Mouse (Mus musculus) kidney, embryonic 15.5 days (tissue): ENCODE measurements around the gene Marc1. TPM values are rescaled to one million over a fixed set of nuclear protein-coding genes. Genes with fewer than 3 reads are reported as not detected.

ENCODE experiments used
- ATAC-seq: fragments of 200-750 bp; cut with Nextera tagmentation; replicated peaks from 2 replicates; pipeline ENCODE4 v1.8.0; 2017; ENCODE audit warnings: moderate TSS enrichment; ENCODE audit not compliant: low FRiP score
- H3K27ac ChIP-seq: fragments of 300-500 bp; sonication (generic); 2 replicates; pipeline ENCODE4 v1.5.1; 2015; ENCODE audit warnings: mild to moderate bottlenecking, inconsistent platforms
- H3K27me3 ChIP-seq: fragments of 300-500 bp; sonication (generic); 2 replicates; pipeline ENCODE4 v1.6.1; 2015; ENCODE audit warnings: inconsistent platforms
- H3K36me3 ChIP-seq: fragments of 300-500 bp; sonication (generic); 2 replicates; pipeline ENCODE4 v1.6.1; 2015; ENCODE audit warnings: inconsistent platforms
- H3K4me1 ChIP-seq: fragments of 300-500 bp; sonication (generic); 2 replicates; pipeline ENCODE4 v1.6.1; 2015; ENCODE audit warnings: inconsistent platforms
- H3K4me2 ChIP-seq: fragments of 300-500 bp; sonication (generic); 2 replicates; pipeline ENCODE4 v1.6.1; 2015; ENCODE audit warnings: moderate library complexity, mild to moderate bottlenecking, inconsistent platforms
- H3K4me3 ChIP-seq: fragments of 300-500 bp; sonication (generic); replicated peaks from 2 replicates; pipeline ENCODE4 v1.5.1; 2015; ENCODE audit warnings: mild to moderate bottlenecking, inconsistent platforms
- H3K9ac ChIP-seq: fragments of 300-500 bp; sonication (generic); 2 replicates; pipeline ENCODE4 v1.6.1; 2015; ENCODE audit warnings: mild to moderate bottlenecking, inconsistent platforms
- H3K9me3 ChIP-seq: fragments of 300-500 bp; sonication (generic); replicated peaks from 2 replicates; pipeline ENCODE4 v1.6.1; 2016; ENCODE audit warnings: inconsistent platforms
- WGBS: fragments of 180-500 bp; shearing (Covaris S2); methylation state at CpG from one replicate; pipeline ENCODE4 v1.1.7; 2015; ENCODE audit warnings: mixed read lengths; 5-methylcytosine and 5-hydroxymethylcytosine counted together
- polyA plus RNA-seq: library from polyadenylated mRNA; unstranded; fragments of >200 nt; fragmentation: Nextera tagmentation; extraction: Ambion mirVana; gene quantifications from 2 replicates; pipeline ENCODE4 v1.2.1, GENCODE M21; 2015

Marc1 gene
- polyA plus RNA-seq, 1 experiment from 2014 or later = 0.61 TPM

- H3K9ac ChIP-seq = no peak overlapping the region
- no peak overlapping the region for H3K27ac ChIP-seq
- no peak overlapping the region for H3K4me2 ChIP-seq
- peaks cover 6% of the 10 kb centered on the region; the same call in 1 of the 2 replicates for H3K4me1 ChIP-seq
- 44% methylated on average over 10 of the region's 10 CpGs for WGBS
- no peak overlapping the region for H3K4me3 ChIP-seq
- peak; percentile 28 for ATAC-seq
- peaks cover 53% of the 10 kb centered on the region for H3K27me3 ChIP-seq
- no peaks in the 10 kb centered on the region for H3K9me3 ChIP-seq
- no peaks in the 10 kb centered on the region for H3K36me3 ChIP-seq
Measured at GRCm38 (mm10) chr1:184781286-184782160, 29.6 kb downstream of the Marc1 start.

- ATAC-seq = no peak
- Histone ChIP-seq H3K27me3 (peaks cover 76% of the 10 kb centered on the region), H3K4me2 (no peak overlapping the region), H3K4me1 (peaks cover 9% of the 10 kb centered on the region; the same call in 1 of the 2 replicates), H3K27ac (no peak overlapping the region), H3K36me3 (no peaks in the 10 kb centered on the region), H3K9ac (no peak overlapping the region), H3K9me3 (no peaks in the 10 kb centered on the region), H3K4me3 (no peak overlapping the region)
- WGBS = 91% methylated on average over 6 of the region's 6 CpGs
Measured at GRCm38 (mm10) chr1:184778157-184778556, 33.0 kb downstream of the Marc1 start.

DNA sequence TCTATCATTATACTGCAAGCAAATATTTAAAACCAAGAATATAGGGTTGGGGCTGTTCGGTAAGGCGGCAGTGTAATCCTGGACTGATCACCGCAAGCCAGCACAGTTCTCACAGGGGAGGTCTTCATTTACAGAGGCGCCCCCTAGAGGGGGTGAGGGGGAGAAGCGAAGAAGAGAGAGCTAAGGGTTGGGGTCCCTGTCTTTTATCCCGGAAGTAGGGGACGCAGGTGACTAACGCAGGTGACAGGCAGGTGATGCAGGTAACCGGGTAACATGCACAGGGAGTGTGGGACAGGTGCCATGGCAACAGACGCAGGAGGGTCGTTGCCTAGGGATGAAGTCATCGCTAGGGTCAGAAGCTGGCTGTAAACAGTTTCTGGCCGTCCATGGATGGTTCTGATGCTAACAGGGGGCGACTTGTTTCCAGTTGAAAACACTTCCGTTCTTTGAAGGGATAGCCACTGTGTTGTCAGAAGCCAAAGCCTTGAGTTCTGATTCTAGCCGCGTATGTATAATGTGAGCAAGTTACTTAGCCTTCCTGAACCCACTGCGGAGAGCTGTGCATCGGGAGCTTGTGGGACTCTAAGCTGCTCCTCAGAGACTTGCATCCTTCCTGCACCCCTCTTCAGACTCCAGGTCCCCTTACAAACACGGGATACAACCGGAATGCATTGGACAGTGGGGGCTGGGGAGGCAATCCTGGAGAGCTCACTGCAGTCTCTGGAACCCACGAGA lies 33.9 kb downstream of the Marc1 start:
- ATAC-seq = no peak
- Histone ChIP-seq H3K9ac (no peak overlapping the region), H3K9me3 (no peaks in the 10 kb centered on the region), H3K27me3 (peaks cover 85% of the 10 kb centered on the region), H3K4me2 (no peak overlapping the region), H3K36me3 (no peaks in the 10 kb centered on the region), H3K4me3 (no peak overlapping the region), H3K27ac (no peak overlapping the region), H3K4me1 (peaks cover 9% of the 10 kb centered on the region; the same call in 1 of the 2 replicates)
- 37% methylated on average over 22 of the region's 22 CpGs for WGBS

GRCm38 (mm10) chr1:184775289-184775688 lies 35.8 kb downstream of the Marc1 start:
- Histone ChIP-seq H3K27ac (no peak overlapping the region), H3K27me3 (peaks cover 97% of the 10 kb centered on the region), H3K36me3 (no peaks in the 10 kb centered on the region), H3K4me1 (peaks cover 16% of the 10 kb centered on the region), H3K9me3 (no peaks in the 10 kb centered on the region), H3K4me3 (no peak overlapping the region), H3K9ac (no peak overlapping the region), H3K4me2 (no peak overlapping the region)
- 0 out of 2 replicates have a peak, but pooled peaks have one; percentile 34 for ATAC-seq
- 39% methylated on average over 9 of the region's 9 CpGs for WGBS

GRCm38 (mm10) chr1:184771891-184772249 lies 39.2 kb downstream of the Marc1 start:
- H3K36me3 ChIP-seq = no peaks in the 10 kb centered on the region
- peak overlapping the region; percentile 47 for H3K4me2 ChIP-seq
- no peak overlapping the region for H3K27ac ChIP-seq
- H3K4me1 ChIP-seq = peaks cover 16% of the 10 kb centered on the region
- no peak overlapping the region for H3K4me3 ChIP-seq
- no peak for ATAC-seq
- no peak overlapping the region for H3K9ac ChIP-seq
- WGBS = 8% methylated on average over 9 of the region's 9 CpGs
- H3K27me3 ChIP-seq = peaks cover 74% of the 10 kb centered on the region
- H3K9me3 ChIP-seq = no peaks in the 10 kb centered on the region

GRCm38 (mm10) chr1:184771202-184771890 lies 39.8 kb downstream of the Marc1 start:
- Histone ChIP-seq H3K4me2 (peak overlapping the region; percentile 47), H3K9me3 (no peaks in the 10 kb centered on the region), H3K9ac (no peak overlapping the region), H3K27me3 (peaks cover 69% of the 10 kb centered on the region), H3K36me3 (no peaks in the 10 kb centered on the region), H3K4me3 (no peak overlapping the region), H3K4me1 (peaks cover 16% of the 10 kb centered on the region), H3K27ac (peak overlapping the region; percentile 46; the same call in 1 of the 2 replicates)
- WGBS = 15% methylated on average over 18 of the region's 18 CpGs
- ATAC-seq = peak; percentile 74

- no peaks in the 10 kb centered on the region for H3K36me3 ChIP-seq
- H3K4me1 ChIP-seq = 0 out of 2 replicates have a peak, but pooled peaks cover 6% of the 10 kb centered on the region
- no peak overlapping the region for H3K27ac ChIP-seq
- no peak for ATAC-seq
- WGBS = 35% methylated on average over 3 of the region's 3 CpGs
- H3K4me2 ChIP-seq = no peak overlapping the region
- no peak overlapping the region for H3K9ac ChIP-seq
- H3K4me3 ChIP-seq = no peak overlapping the region
- no peaks in the 10 kb centered on the region for H3K9me3 ChIP-seq
- no peaks in the 10 kb centered on the region for H3K27me3 ChIP-seq
Measured at GRCm38 (mm10) chr1:184763866-184764265, 47.2 kb downstream of the Marc1 start.

DNA sequence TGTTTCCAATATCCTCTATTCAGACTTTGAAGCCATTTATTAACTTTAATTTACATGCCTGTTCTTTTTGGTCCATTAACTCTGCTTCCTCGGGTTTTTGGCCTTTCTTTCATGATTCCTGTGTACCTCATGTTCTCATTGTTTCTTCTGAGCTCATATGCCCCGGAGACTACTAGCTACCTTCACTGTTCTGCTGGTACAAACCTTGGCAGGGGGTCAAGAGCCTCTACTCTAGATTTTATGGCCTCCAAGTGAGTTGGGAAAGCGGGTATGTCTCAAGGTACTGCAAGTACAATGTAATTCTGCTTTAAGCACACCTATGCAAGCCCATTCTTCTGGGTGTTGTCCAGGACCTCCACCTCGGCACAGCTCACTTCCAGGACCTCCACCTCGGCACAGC lies 48.2 kb downstream of the Marc1 start:
- H3K27me3 ChIP-seq = no peaks in the 10 kb centered on the region
- no peak overlapping the region for H3K9ac ChIP-seq

DNA sequence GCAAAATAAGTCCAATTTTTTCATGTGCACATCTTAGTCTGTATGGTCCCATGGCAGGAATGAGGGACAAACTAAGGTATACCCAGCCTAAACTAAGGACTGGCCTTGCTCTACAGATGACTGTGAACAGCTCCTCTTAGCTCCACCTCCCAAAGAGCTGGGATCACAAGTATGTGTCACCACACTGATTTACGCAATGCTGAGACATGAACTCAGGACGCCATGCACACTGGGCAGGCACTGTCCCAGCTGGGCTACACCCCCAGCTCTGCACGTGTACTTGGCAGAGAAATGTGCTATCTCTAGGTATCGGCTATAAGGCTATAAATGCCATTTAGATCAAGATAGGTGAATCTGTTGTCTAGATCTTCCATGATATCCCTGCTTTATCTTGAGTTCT lies 49.1 kb downstream of the Marc1 start:
- no peak for ATAC-seq
- H3K27ac ChIP-seq = no peak overlapping the region
- no peaks in the 10 kb centered on the region for H3K27me3 ChIP-seq
- WGBS = 48% methylated on average over 4 of the region's 4 CpGs
- H3K4me2 ChIP-seq = no peak overlapping the region
- H3K36me3 ChIP-seq = no peaks in the 10 kb centered on the region
- H3K4me1 ChIP-seq = 0 out of 2 replicates have a peak, but pooled peaks cover 6% of the 10 kb centered on the region
- H3K9ac ChIP-seq = no peak overlapping the region
- no peak overlapping the region for H3K4me3 ChIP-seq
- H3K9me3 ChIP-seq = no peaks in the 10 kb centered on the region

More for the DNA sequence above, 48.2 kb downstream of the Marc1 start:
- Histone ChIP-seq H3K36me3 (no peaks in the 10 kb centered on the region), H3K9me3 (no peaks in the 10 kb centered on the region), H3K4me3 (no peak overlapping the region), H3K27ac (peak overlapping the region; percentile 46), H3K4me1 (0 out of 2 replicates have a peak, but pooled peaks cover 6% of the 10 kb centered on the region), H3K4me2 (no peak overlapping the region)
- no peak for ATAC-seq
- WGBS = 47% methylated on average over 5 of the region's 5 CpGs

GRCm38 (mm10) chr1:184752671-184753070 lies 58.4 kb downstream of the Marc1 start:
- H3K4me3 ChIP-seq = no peak overlapping the region
- ATAC-seq = no peak
- 84% methylated on average over 5 of the region's 5 CpGs for WGBS

GRCm38 (mm10) chr1:184750114-184750664 lies 60.9 kb downstream of the Marc1 start:
- Histone ChIP-seq H3K4me3 (no peak overlapping the region), H3K36me3 (no peaks in the 10 kb centered on the region), H3K4me1 (peaks cover 12% of the 10 kb centered on the region), H3K9me3 (no peaks in the 10 kb centered on the region), H3K27ac (no peak overlapping the region), H3K4me2 (no peak overlapping the region), H3K9ac (no peak overlapping the region), H3K27me3 (peaks cover 31% of the 10 kb centered on the region)
- ATAC-seq = no peak
- 56% methylated on average over 11 of the region's 11 CpGs for WGBS

More at GRCm38 (mm10) chr1:184752671-184753070, 58.4 kb downstream of the Marc1 start:
- Histone ChIP-seq H3K27me3 (peaks cover 20% of the 10 kb centered on the region), H3K9me3 (no peaks in the 10 kb centered on the region), H3K4me2 (no peak overlapping the region), H3K36me3 (no peaks in the 10 kb centered on the region), H3K27ac (no peak overlapping the region), H3K9ac (no peak overlapping the region), H3K4me1 (peaks cover 15% of the 10 kb centered on the region)
